Mouse (Mus musculus): Measurements from ENCODE around the gene Copz2.

- TF ChIP-seq CTCF (IDR thresholded peaks at IDR 0.05) = no peak
- no peak for TF ChIP-seq EP300 (IDR thresholded peaks at IDR 0.05)
Measured at GRCm38 (mm10) chr11:96834127-96834526, 15.5 kb upstream of the Copz2 start.

Data from lung, postnatal 0 days (tissue).